Mouse (Mus musculus): ENCODE measurements at regions not wholly inside any gene's neighbourhood (a gene's known extent, or its start where the extent isn't known, plus 50 kb on each side); places are given as distances from the start of the nearest gene placed in this dataset.
"Not testable (repeated sequence)": the region's sequence is repeated elsewhere in the genome, so short reads cannot be mapped to it uniquely, and the experiment has no call there.

DNA sequence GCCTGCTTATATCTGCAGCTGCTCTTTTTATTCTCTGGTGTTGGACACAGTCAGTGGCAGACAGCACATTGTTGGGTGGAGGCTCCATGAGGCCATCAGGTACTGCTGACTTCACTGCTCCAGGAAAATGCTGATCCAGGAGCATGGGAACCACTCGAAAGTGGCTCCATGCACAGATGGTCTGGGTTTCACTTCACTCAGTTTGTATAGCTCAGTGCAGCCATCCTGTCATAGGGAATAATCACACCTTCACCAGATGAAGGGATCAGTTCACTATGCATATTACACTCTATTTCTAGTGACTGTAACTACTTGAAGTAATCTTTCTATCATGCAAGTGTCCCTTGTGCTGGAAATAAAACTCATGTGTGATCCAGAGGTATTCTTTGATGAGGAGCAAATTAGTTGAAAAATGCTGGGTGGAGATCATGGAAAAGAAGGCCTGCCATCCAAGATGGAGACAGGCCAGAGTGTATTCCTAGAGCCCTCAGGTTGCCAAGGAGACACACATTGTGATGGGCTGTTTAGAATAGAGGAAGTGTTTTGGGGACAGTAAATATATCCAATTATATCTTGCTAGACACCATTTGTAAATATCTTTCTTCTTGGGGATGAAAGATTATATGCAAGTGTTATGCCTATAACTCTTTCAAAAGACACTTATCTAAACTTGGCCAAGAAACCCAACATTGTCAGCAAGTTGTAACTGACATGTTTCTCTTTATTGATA, 103.7 kb upstream of the Arhgap42 start:
- DNase-seq (ENCODE audit: low spot score) = no peak

GRCm38 (mm10) chr9:9318624-9319023, 79.7 kb upstream of the Arhgap42 start:
- no peak for DNase-seq (ENCODE audit: low spot score)

DNA sequence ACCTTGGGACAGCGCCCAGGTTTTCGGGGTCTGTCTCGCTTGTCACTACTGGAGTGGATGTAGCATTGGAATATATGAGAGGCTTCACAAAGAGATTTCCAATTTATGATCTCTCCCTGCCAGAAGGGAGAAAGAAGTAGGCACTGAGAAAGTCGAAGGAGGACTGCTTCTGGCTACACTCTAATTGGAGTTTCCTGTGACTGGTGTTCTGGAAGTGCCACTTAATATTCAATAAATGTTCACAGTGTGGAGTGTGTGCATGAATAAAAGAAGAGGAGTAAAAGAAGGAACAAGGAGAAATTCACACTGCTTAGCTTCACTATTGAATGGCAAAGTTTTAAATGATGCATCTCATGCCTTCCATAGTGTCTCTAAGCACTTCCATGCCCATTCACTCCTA, 77.1 kb upstream of the Arhgap42 start:
- DNase-seq (ENCODE audit: low spot score) = no peak

DNA sequence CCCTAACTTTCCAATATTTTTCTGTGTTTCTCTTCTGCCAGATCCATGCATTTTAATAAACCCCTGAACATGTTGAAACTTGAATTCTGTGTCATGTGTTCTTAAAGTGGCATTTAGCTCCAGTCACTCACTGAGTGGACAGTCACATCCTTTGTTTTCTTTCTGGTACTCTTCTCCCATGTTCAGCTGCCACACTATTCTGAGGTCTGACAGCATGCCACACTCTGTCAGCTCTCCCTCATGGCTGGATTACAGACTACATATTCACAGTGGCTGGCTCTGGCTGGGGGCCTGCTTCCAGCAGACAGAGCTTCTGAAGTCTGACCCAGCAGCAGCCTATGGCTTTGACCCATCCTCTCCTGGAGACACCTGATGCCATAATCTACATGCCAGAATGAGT, 73.4 kb upstream of the Arhgap42 start:
- no peak for DNase-seq (ENCODE audit: low spot score)

GRCm38 (mm10) chr9:9311627-9312265, 72.8 kb upstream of the Arhgap42 start:
- no peak for DNase-seq (ENCODE audit: low spot score)

GRCm38 (mm10) chr9:9311040-9311583, 72.2 kb upstream of the Arhgap42 start:
- DNase-seq (ENCODE audit: low spot score) = not testable (repeated sequence)

- no peak for DNase-seq (ENCODE audit: low spot score)
These were observed 51.9 kb upstream of the Arhgap42 start for GRCm38 (mm10) chr9:9290767-9291166.

DNA sequence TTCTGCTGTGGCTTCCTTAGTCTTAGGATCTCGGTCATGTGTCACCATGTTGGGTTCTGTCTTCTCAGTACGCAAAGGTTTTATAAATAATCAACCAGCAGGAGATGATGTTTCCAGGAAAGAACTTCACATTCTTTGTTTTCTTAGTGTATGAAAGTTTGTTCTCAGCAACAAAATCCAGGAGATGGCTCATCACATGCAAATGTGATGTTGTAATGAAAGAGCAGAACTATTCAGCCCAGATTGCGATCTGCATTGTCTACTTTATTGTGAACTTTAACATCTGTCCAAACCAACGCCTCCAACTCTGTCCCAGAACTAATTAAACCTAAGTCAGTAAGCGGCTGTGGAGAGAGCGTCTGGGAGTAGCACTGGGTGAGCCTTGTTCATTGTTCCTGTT, 50.7 kb upstream of the Arhgap42 start:
- DNase-seq (ENCODE audit: low spot score) = no peak
